Mouse (Mus musculus): ENCODE measurements around the gene Ppp6r1. TPM values are rescaled to one million over a fixed set of nuclear protein-coding genes. Genes with fewer than 3 reads are reported as not detected.

Gene Ppp6r1
- polyA plus RNA-seq, 1 experiment from 2014 or later: 10.2 TPM

- Histone ChIP-seq H3K36me3 (ENCODE audit: control insufficient read depth, insufficient read depth, low read length) (peaks cover 4% of the 10 kb centered on the region; the same call in 1 of the 2 replicates), H3K9me3 (ENCODE audit: control insufficient read depth, low read depth, low read length) (no peaks in the 10 kb centered on the region), H3K27me3 (ENCODE audit: control insufficient read depth, insufficient read depth, low read length) (no peaks in the 10 kb centered on the region), H3K4me2 (replicated peaks; ENCODE audit: low read depth, low read length) (no peak overlapping the region), H3K9ac (replicated peaks; ENCODE audit: low read depth, low read length) (no peak overlapping the region), H3K4me3 (ENCODE audit: low read depth, low read length) (no peak overlapping the region), H3K27ac (ENCODE audit: low read length) (no peak overlapping the region), H3K4me1 (ENCODE audit: control insufficient read depth, insufficient read depth, low read length) (peaks cover 28% of the 10 kb centered on the region)
- 83% methylated on average over 4 of the region's 4 CpGs for WGBS
- ATAC-seq (ENCODE audit: insufficient number of reproducible peaks, insufficient read depth, low FRiP score, low read depth): no peak
These were observed 3.4 kb downstream of the Ppp6r1 start for GRCm38 (mm10) chr7:4655393-4655792.

GRCm38 (mm10) chr7:4654221-4654620 is 4.6 kb downstream of the Ppp6r1 start:
- no peak overlapping the region for H3K4me3 ChIP-seq (ENCODE audit: low read depth, low read length)
- H3K36me3 ChIP-seq (ENCODE audit: control insufficient read depth, insufficient read depth, low read length): peaks cover 4% of the 10 kb centered on the region; the same call in 1 of the 2 replicates
- no peaks in the 10 kb centered on the region for H3K9me3 ChIP-seq (ENCODE audit: control insufficient read depth, low read depth, low read length)
- H3K9ac ChIP-seq (replicated peaks; ENCODE audit: low read depth, low read length): 0 out of 2 replicates have a peak overlapping the region, but pooled peaks have one; percentile 25
- WGBS: 78% methylated on average over 2 of the region's 2 CpGs
- peaks cover 22% of the 10 kb centered on the region for H3K4me1 ChIP-seq (ENCODE audit: control insufficient read depth, insufficient read depth, low read length)
- H3K27me3 ChIP-seq (ENCODE audit: control insufficient read depth, insufficient read depth, low read length): no peaks in the 10 kb centered on the region
- H3K4me2 ChIP-seq (replicated peaks; ENCODE audit: low read depth, low read length): no peak overlapping the region
- peak overlapping the region; percentile 27; the same call in 1 of the 2 replicates for H3K27ac ChIP-seq (ENCODE audit: low read length)
- ATAC-seq (ENCODE audit: insufficient number of reproducible peaks, insufficient read depth, low FRiP score, low read depth): no peak

DNA sequence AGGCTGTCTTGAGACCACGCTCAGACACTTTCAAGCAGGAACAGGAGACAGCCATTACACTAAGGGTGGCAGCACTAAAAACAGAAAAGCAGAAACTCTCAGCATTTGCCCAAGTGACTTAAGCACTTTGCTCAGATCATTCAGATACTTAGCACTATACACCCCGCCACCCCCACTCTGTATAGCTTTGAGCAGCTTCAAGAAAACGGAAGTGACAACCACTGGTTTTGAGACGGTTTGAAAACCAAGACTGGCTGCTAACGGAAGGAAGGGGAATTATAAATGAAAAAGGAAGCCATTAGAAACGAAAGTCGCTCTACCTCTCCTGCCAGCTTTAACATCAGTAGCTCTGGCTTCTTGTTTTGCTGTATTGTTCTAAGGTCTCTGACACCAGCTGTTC is 5.0 kb downstream of the Ppp6r1 start:
- no peak for ATAC-seq (ENCODE audit: insufficient number of reproducible peaks, insufficient read depth, low FRiP score, low read depth)
- Histone ChIP-seq H3K36me3 (ENCODE audit: control insufficient read depth, insufficient read depth, low read length) (peaks cover 4% of the 10 kb centered on the region; the same call in 1 of the 2 replicates), H3K4me3 (ENCODE audit: low read depth, low read length) (no peak overlapping the region), H3K27me3 (ENCODE audit: control insufficient read depth, insufficient read depth, low read length) (no peaks in the 10 kb centered on the region), H3K9ac (replicated peaks; ENCODE audit: low read depth, low read length) (no peak overlapping the region), H3K4me1 (ENCODE audit: control insufficient read depth, insufficient read depth, low read length) (peaks cover 22% of the 10 kb centered on the region), H3K4me2 (replicated peaks; ENCODE audit: low read depth, low read length) (no peak overlapping the region), H3K27ac (ENCODE audit: low read length) (peak overlapping the region; percentile 27; the same call in 1 of the 2 replicates), H3K9me3 (ENCODE audit: control insufficient read depth, low read depth, low read length) (no peaks in the 10 kb centered on the region)
- WGBS: 76% methylated on average over 7 of the region's 7 CpGs

GRCm38 (mm10) chr7:4653351-4653750 is 5.5 kb downstream of the Ppp6r1 start:
- no peak for ATAC-seq (ENCODE audit: insufficient number of reproducible peaks, insufficient read depth, low FRiP score, low read depth)
- no peak overlapping the region for H3K4me2 ChIP-seq (replicated peaks; ENCODE audit: low read depth, low read length)
- no peak overlapping the region for H3K4me3 ChIP-seq (ENCODE audit: low read depth, low read length)
- H3K4me1 ChIP-seq (ENCODE audit: control insufficient read depth, insufficient read depth, low read length): peaks cover 22% of the 10 kb centered on the region
- no peak overlapping the region for H3K9ac ChIP-seq (replicated peaks; ENCODE audit: low read depth, low read length)
- whole genome bisulfite sequencing: 88% methylated on average over 5 of the region's 5 CpGs
- H3K27ac ChIP-seq (ENCODE audit: low read length): no peak overlapping the region
- no peaks in the 10 kb centered on the region for H3K27me3 ChIP-seq (ENCODE audit: control insufficient read depth, insufficient read depth, low read length)
- peaks cover 4% of the 10 kb centered on the region; the same call in 1 of the 2 replicates for H3K36me3 ChIP-seq (ENCODE audit: control insufficient read depth, insufficient read depth, low read length)
- no peaks in the 10 kb centered on the region for H3K9me3 ChIP-seq (ENCODE audit: control insufficient read depth, low read depth, low read length)

- no peak for ATAC-seq (ENCODE audit: insufficient number of reproducible peaks, insufficient read depth, low FRiP score, low read depth)
- no peak overlapping the region for H3K9ac ChIP-seq (replicated peaks; ENCODE audit: low read depth, low read length)
- H3K27me3 ChIP-seq (ENCODE audit: control insufficient read depth, insufficient read depth, low read length): no peaks in the 10 kb centered on the region
- WGBS: 86% methylated on average over 5 of the region's 5 CpGs
- no peak overlapping the region for H3K27ac ChIP-seq (ENCODE audit: low read length)
- H3K9me3 ChIP-seq (ENCODE audit: control insufficient read depth, low read depth, low read length): no peaks in the 10 kb centered on the region
- H3K4me2 ChIP-seq (replicated peaks; ENCODE audit: low read depth, low read length): no peak overlapping the region
- peaks cover 4% of the 10 kb centered on the region; the same call in 1 of the 2 replicates for H3K36me3 ChIP-seq (ENCODE audit: control insufficient read depth, insufficient read depth, low read length)
- no peak overlapping the region for H3K4me3 ChIP-seq (ENCODE audit: low read depth, low read length)
- peaks cover 22% of the 10 kb centered on the region for H3K4me1 ChIP-seq (ENCODE audit: control insufficient read depth, insufficient read depth, low read length)
These were observed 6.1 kb downstream of the Ppp6r1 start for GRCm38 (mm10) chr7:4652726-4653125.

GRCm38 (mm10) chr7:4651581-4651980 is 7.2 kb downstream of the Ppp6r1 start:
- Histone ChIP-seq H3K9me3 (ENCODE audit: control insufficient read depth, low read depth, low read length) (no peaks in the 10 kb centered on the region), H3K4me2 (replicated peaks; ENCODE audit: low read depth, low read length) (no peak overlapping the region), H3K27me3 (ENCODE audit: control insufficient read depth, insufficient read depth, low read length) (no peaks in the 10 kb centered on the region), H3K4me1 (ENCODE audit: control insufficient read depth, insufficient read depth, low read length) (peaks cover 12% of the 10 kb centered on the region), H3K27ac (ENCODE audit: low read length) (no peak overlapping the region), H3K4me3 (ENCODE audit: low read depth, low read length) (no peak overlapping the region), H3K9ac (replicated peaks; ENCODE audit: low read depth, low read length) (no peak overlapping the region), H3K36me3 (ENCODE audit: control insufficient read depth, insufficient read depth, low read length) (peaks cover 8% of the 10 kb centered on the region; the same call in 1 of the 2 replicates)
- ATAC-seq (ENCODE audit: insufficient number of reproducible peaks, insufficient read depth, low FRiP score, low read depth): no peak
- 70% methylated on average over 8 of the region's 8 CpGs for WGBS

DNA sequence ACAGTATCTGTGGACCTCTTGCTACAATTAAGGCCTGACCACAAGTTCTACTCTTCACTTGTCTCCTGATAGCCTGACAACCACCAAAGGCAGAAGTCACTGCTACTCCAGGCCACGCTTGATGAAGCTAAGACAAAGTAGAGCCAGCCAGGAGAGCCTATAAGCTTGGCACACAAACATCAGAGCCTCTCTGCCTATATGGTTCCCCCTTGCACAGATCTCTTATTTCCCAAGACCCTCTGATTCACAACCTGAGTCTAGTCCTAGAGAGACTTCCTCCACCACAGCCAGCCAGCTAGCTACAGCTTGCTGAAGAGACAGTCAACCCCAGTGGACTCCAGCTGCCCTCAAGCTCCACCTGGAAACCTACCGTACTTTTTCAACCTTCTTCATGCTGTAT is 10.8 kb downstream of the Ppp6r1 start:
- Histone ChIP-seq H3K4me2 (replicated peaks; ENCODE audit: low read depth, low read length) (no peak overlapping the region), H3K27ac (ENCODE audit: low read length) (no peak overlapping the region), H3K36me3 (ENCODE audit: control insufficient read depth, insufficient read depth, low read length) (peaks cover 23% of the 10 kb centered on the region; the same call in 1 of the 2 replicates), H3K4me1 (ENCODE audit: control insufficient read depth, insufficient read depth, low read length) (no peaks in the 10 kb centered on the region), H3K4me3 (ENCODE audit: low read depth, low read length) (no peak overlapping the region), H3K27me3 (ENCODE audit: control insufficient read depth, insufficient read depth, low read length) (no peaks in the 10 kb centered on the region), H3K9ac (replicated peaks; ENCODE audit: low read depth, low read length) (no peak overlapping the region), H3K9me3 (ENCODE audit: control insufficient read depth, low read depth, low read length) (no peaks in the 10 kb centered on the region)
- ATAC-seq (ENCODE audit: insufficient number of reproducible peaks, insufficient read depth, low FRiP score, low read depth): no peak
- WGBS: 88% methylated on average over 2 of the region's 2 CpGs

- H3K9me3 ChIP-seq (ENCODE audit: control insufficient read depth, low read depth, low read length): no peaks in the 10 kb centered on the region
- H3K27ac ChIP-seq (ENCODE audit: low read length): no peak overlapping the region
- H3K4me2 ChIP-seq (replicated peaks; ENCODE audit: low read depth, low read length): no peak overlapping the region
- H3K9ac ChIP-seq (replicated peaks; ENCODE audit: low read depth, low read length): no peak overlapping the region
- H3K4me1 ChIP-seq (ENCODE audit: control insufficient read depth, insufficient read depth, low read length): no peaks in the 10 kb centered on the region
- WGBS: 53% methylated on average over 6 of the region's 6 CpGs
- no peaks in the 10 kb centered on the region for H3K27me3 ChIP-seq (ENCODE audit: control insufficient read depth, insufficient read depth, low read length)
- H3K36me3 ChIP-seq (ENCODE audit: control insufficient read depth, insufficient read depth, low read length): peaks cover 30% of the 10 kb centered on the region
- ATAC-seq (ENCODE audit: insufficient number of reproducible peaks, insufficient read depth, low FRiP score, low read depth): no peak; the same call in 1 of the 2 replicates
- H3K4me3 ChIP-seq (ENCODE audit: low read depth, low read length): no peak overlapping the region
These were observed 11.5 kb downstream of the Ppp6r1 start for GRCm38 (mm10) chr7:4647291-4647690.

- Histone ChIP-seq H3K9me3 (ENCODE audit: control insufficient read depth, low read depth, low read length) (no peaks in the 10 kb centered on the region), H3K27ac (ENCODE audit: low read length) (no peak overlapping the region), H3K36me3 (ENCODE audit: control insufficient read depth, insufficient read depth, low read length) (peaks cover 35% of the 10 kb centered on the region), H3K4me1 (ENCODE audit: control insufficient read depth, insufficient read depth, low read length) (no peaks in the 10 kb centered on the region), H3K4me2 (replicated peaks; ENCODE audit: low read depth, low read length) (no peak overlapping the region), H3K9ac (replicated peaks; ENCODE audit: low read depth, low read length) (no peak overlapping the region), H3K27me3 (ENCODE audit: control insufficient read depth, insufficient read depth, low read length) (no peaks in the 10 kb centered on the region), H3K4me3 (ENCODE audit: low read depth, low read length) (no peak overlapping the region)
- ATAC-seq (ENCODE audit: insufficient number of reproducible peaks, insufficient read depth, low FRiP score, low read depth): 0 out of 2 replicates have a peak, but pooled peaks have one; percentile 28
- whole genome bisulfite sequencing: 86% methylated on average over 3 of the region's 3 CpGs
These were observed 12.0 kb downstream of the Ppp6r1 start for GRCm38 (mm10) chr7:4646806-4647205.

Measured in stomach, embryonic 14.5 days (tissue).